Mouse (Mus musculus): ENCODE data around the gene Edem1.

- TF ChIP-seq POLR2A (IDR thresholded peaks at IDR 0.05; ENCODE audit: borderline replicate concordance, extremely low read depth, low read depth, low read length) (peak; percentile 58; the same call in 1 of the 2 replicates), CTCF (IDR thresholded peaks at IDR 0.05; ENCODE audit: insufficient read depth, low read length) (no peak)
Measured at GRCm38 (mm10) chr6:108828234-108828868, at the start of gene Edem1.

Measured in lung, adult 2 months (tissue).